Mouse (Mus musculus) testis, postnatal 10 days (tissue): Measurements from ENCODE around the gene Camta2.

ENCODE experiments used
- DNase-seq: peaks from one replicate; pipeline ENCODE4 v3.0.0; 2021; ENCODE audit warnings: low spot score

Camta2 gene

GRCm38 (mm10) chr11:70687601-70688199 lies at the start of gene Camta2:
TSS of gene Camta2 (minus strand) at chr11:70688105.
- DNase-seq: peak; percentile 94

- no peak for DNase-seq
Measured at GRCm38 (mm10) chr11:70733256-70733655, 45.4 kb upstream of the Camta2 start.

GRCm38 (mm10) chr11:70731178-70731577 lies 43.3 kb upstream of the Camta2 start:
- DNase-seq: no peak

GRCm38 (mm10) chr11:70730427-70731038 lies 42.6 kb upstream of the Camta2 start:
- DNase-seq: no peak

GRCm38 (mm10) chr11:70727385-70727784 lies 39.5 kb upstream of the Camta2 start:
- DNase-seq: no peak

GRCm38 (mm10) chr11:70726585-70726984 lies 38.7 kb upstream of the Camta2 start:
- no peak for DNase-seq

GRCm38 (mm10) chr11:70724706-70725105 lies 36.8 kb upstream of the Camta2 start:
- no peak for DNase-seq

- DNase-seq: no peak
Measured at GRCm38 (mm10) chr11:70721072-70721471, 33.2 kb upstream of the Camta2 start.

GRCm38 (mm10) chr11:70720567-70720966 lies 32.7 kb upstream of the Camta2 start:
- DNase-seq: no peak

GRCm38 (mm10) chr11:70718481-70718880 lies 30.6 kb upstream of the Camta2 start:
- DNase-seq: no peak

GRCm38 (mm10) chr11:70715832-70716231 lies 27.9 kb upstream of the Camta2 start:
- DNase-seq: no peak

GRCm38 (mm10) chr11:70713222-70713621 lies 25.3 kb upstream of the Camta2 start:
- DNase-seq: no peak

GRCm38 (mm10) chr11:70711026-70711425 lies 23.1 kb upstream of the Camta2 start:
- DNase-seq: no peak

GRCm38 (mm10) chr11:70706127-70706526 lies 18.2 kb upstream of the Camta2 start:
- no peak for DNase-seq

GRCm38 (mm10) chr11:70702781-70703180 lies 14.9 kb upstream of the Camta2 start:
- DNase-seq: no peak

GRCm38 (mm10) chr11:70701984-70702733 lies 14.3 kb upstream of the Camta2 start:
- no peak for DNase-seq

- DNase-seq: no peak
Measured at GRCm38 (mm10) chr11:70701221-70701955, 13.5 kb upstream of the Camta2 start.

- DNase-seq: peak; percentile 82
Measured at GRCm38 (mm10) chr11:70700613-70701012, 12.7 kb upstream of the Camta2 start.

GRCm38 (mm10) chr11:70699722-70700556 lies 12.0 kb upstream of the Camta2 start, which contains the start of the genes Inca1 and Kif1c:
TSS of gene Inca1 (minus strand) at chr11:70700155.
TSS of gene Kif1c (plus strand) at chr11:70700548.
- peak; percentile 99 for DNase-seq

- DNase-seq: no peak
Measured at GRCm38 (mm10) chr11:70699051-70699450, 11.1 kb upstream of the Camta2 start.

GRCm38 (mm10) chr11:70697376-70697775 lies 9.5 kb upstream of the Camta2 start:
- DNase-seq: no peak
